Mouse (Mus musculus) intestine, postnatal 0 days (tissue): ENCODE results near the gene Llcfc1. TPM values are rescaled to one million over a fixed set of nuclear protein-coding genes. Genes with fewer than 3 reads are reported as not detected.

Source experiments
- ATAC-seq: fragments of 200-750 bp; cut with Nextera tagmentation; 2 replicates; pipeline ENCODE4 v1.8.0; 2017; ENCODE audit warnings: mild to moderate bottlenecking, moderate TSS enrichment, moderate library complexity
- H3K27ac ChIP-seq: fragments of 300-500 bp; sonication (generic); 2 replicates; pipeline ENCODE4 v1.5.1; 2014; ENCODE audit warnings: mild to moderate bottlenecking, low read depth, low read length, moderate library complexity
- H3K27me3 ChIP-seq: fragments of 300-500 bp; sonication (generic); replicated peaks from 2 replicates; pipeline ENCODE4 v1.6.1; 2014; ENCODE audit warnings: low read length, mixed read lengths; ENCODE audit not compliant: control insufficient read depth, insufficient read depth
- H3K36me3 ChIP-seq: fragments of 300-500 bp; sonication (generic); 2 replicates; pipeline ENCODE4 v1.6.1; 2014; ENCODE audit warnings: mild to moderate bottlenecking, moderate library complexity; ENCODE audit not compliant: control insufficient read depth, insufficient read depth
- H3K4me1 ChIP-seq: fragments of 300-500 bp; sonication (generic); replicated peaks from 2 replicates; pipeline ENCODE4 v1.6.1; 2014; ENCODE audit warnings: antibody characterized with exemption, low read length, mixed read lengths; ENCODE audit not compliant: control insufficient read depth, insufficient read depth
- H3K4me2 ChIP-seq: fragments of 300-500 bp; sonication (generic); replicated peaks from 2 replicates; pipeline ENCODE4 v1.6.1; 2014; ENCODE audit warnings: low read depth, mild to moderate bottlenecking, moderate library complexity
- H3K4me3 ChIP-seq: fragments of 300-500 bp; sonication (generic); 2 replicates; pipeline ENCODE4 v1.5.1; 2014; ENCODE audit warnings: low read depth, low read length
- H3K9ac ChIP-seq: fragments of 300-500 bp; sonication (generic); 2 replicates; pipeline ENCODE4 v1.6.1; 2014; ENCODE audit warnings: mild to moderate bottlenecking, low read depth, low read length
- H3K9me3 ChIP-seq: fragments of 300-500 bp; sonication (generic); 2 replicates; pipeline ENCODE4 v1.6.1; 2016; ENCODE audit warnings: mixed run types; ENCODE audit not compliant: control insufficient read depth
- CTCF ChIP-seq: sonication (generic); IDR thresholded peaks from 2 replicates; pipeline ENCODE4 v1.5.1; 2016; ENCODE audit warnings: low read depth, mild to moderate bottlenecking, control low read depth, antibody characterized with exemption, moderate library complexity
- WGBS: fragments of 180-500 bp; shearing (Covaris S2); extraction: QIAGEN DNeasy Blood & Tissue Kit; methylation state at CpG from one replicate; pipeline ENCODE4 v1.1.7; 2014; 5-methylcytosine and 5-hydroxymethylcytosine counted together
- polyA plus RNA-seq: library from polyadenylated mRNA; unstranded; fragments of >200 nt; fragmentation: Nextera tagmentation; extraction: Ambion mirVana; gene quantifications from 2 replicates; pipeline ENCODE4 v1.2.1, GENCODE M21; 2015

The Llcfc1 gene
- polyA plus RNA-seq, 1 experiment from 2014 or later = 3.5 TPM

DNA sequence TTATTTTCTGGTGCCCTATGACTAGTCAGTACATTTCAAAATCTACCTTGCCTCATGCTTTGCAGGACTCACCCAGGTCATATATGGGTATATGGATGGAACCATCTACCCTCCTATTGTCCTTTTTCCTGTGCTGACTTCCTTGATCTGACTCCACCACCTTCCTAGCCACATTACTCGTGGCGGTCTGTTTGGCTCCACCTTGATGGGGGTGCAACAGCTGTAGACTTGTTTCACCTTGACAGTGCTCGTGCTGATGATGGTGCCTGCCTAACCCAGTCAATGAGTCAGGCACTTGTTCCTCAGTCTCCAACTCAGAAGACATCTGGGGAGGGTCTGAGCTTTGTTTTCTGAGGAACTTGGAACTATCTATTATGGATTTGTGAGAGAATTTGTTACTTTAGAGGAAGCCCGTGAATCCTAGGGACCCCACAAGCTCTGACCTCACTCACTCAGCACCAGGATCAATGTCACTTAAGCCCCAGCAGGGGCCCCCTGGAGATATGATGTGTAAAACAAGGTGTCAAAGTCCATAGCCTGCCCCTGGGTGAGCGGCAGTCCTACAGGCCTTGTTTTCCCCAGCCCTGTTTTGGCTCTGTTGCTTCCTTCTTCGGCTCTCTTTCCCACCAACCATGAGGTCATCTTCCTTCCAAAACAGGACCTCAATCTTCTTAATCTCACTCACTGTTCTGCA, 42.9 kb upstream of the Llcfc1 start:
- Histone ChIP-seq H3K27me3 (no peaks in the 10 kb centered on the region), H3K9ac (0 out of 2 replicates have a peak overlapping the region, but pooled peaks have one; percentile 24), H3K4me3 (peak overlapping the region; percentile 30), H3K36me3 (no peaks in the 10 kb centered on the region), H3K9me3 (no peaks in the 10 kb centered on the region), H3K4me2 (peak overlapping the region; percentile 56), H3K4me1 (0 out of 2 replicates have a peak, but pooled peaks cover 4% of the 10 kb centered on the region), H3K27ac (peak overlapping the region; percentile 69)
- 36% methylated on average over 6 of the region's 6 CpGs for WGBS
- TF ChIP-seq CTCF = peak; percentile 10; the same call in 1 of the 2 replicates
- ATAC-seq = peak; percentile 97

DNA sequence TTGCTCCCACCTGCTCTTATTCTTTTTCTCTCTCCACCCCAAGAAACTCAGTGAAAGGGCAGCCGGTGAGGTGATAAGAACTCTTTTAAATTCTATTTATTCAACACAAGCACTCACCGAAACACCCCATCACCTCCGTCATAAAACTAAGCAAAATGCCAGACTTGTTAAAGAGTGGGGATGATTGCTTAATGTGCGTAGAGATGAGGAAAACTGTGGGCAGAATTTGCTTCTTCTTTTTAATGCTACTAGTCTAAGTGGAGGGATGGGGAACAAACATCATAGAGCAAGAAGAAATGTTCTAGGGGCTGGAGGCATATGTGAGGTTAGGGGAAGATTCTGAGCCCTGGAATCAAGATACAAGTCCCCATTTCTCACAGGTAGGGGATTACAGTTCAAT, 41.5 kb upstream of the Llcfc1 start:
- 53% methylated on average over 4 of the region's 4 CpGs for WGBS
- H3K4me3 ChIP-seq = peak overlapping the region; percentile 30; the same call in 1 of the 2 replicates
- no peaks in the 10 kb centered on the region for H3K27me3 ChIP-seq
- H3K4me2 ChIP-seq = peak overlapping the region; percentile 56
- no peaks in the 10 kb centered on the region for H3K9me3 ChIP-seq
- no peak overlapping the region for H3K9ac ChIP-seq
- ATAC-seq = no peak
- 0 out of 2 replicates have a peak, but pooled peaks cover 4% of the 10 kb centered on the region for H3K4me1 ChIP-seq
- TF ChIP-seq CTCF = no peak
- no peaks in the 10 kb centered on the region for H3K36me3 ChIP-seq
- H3K27ac ChIP-seq = no peak overlapping the region

DNA sequence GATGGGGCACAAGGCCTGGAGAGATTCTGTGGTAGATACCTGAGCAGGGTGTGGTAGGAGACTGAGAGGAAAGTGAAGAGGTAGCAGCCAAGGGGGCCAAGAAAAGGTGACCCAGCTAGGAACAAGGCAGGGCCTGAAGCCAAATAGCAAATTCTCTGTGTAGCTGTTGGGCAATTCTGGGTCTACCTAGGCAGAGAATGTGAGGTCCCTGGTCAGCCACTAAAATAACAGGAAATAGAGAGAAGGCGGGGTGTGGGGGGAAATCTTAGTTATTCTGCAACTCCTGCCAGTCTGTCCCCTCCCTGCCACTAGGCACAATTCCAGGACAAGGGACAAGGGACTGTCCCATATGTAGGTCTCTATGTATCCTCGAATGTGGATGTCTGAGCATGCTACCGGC, 41.0 kb upstream of the Llcfc1 start:
- ATAC-seq = 0 out of 2 replicates have a peak, but pooled peaks have one; percentile 9
- Histone ChIP-seq H3K9ac (no peak overlapping the region), H3K27me3 (no peaks in the 10 kb centered on the region), H3K4me1 (0 out of 2 replicates have a peak, but pooled peaks cover 4% of the 10 kb centered on the region), H3K27ac (no peak overlapping the region), H3K9me3 (no peaks in the 10 kb centered on the region), H3K4me2 (peak overlapping the region; percentile 56), H3K36me3 (no peaks in the 10 kb centered on the region), H3K4me3 (0 out of 2 replicates have a peak overlapping the region, but pooled peaks have one; percentile 30)
- TF ChIP-seq CTCF = no peak
- WGBS = 65% methylated on average over 3 of the region's 3 CpGs

DNA sequence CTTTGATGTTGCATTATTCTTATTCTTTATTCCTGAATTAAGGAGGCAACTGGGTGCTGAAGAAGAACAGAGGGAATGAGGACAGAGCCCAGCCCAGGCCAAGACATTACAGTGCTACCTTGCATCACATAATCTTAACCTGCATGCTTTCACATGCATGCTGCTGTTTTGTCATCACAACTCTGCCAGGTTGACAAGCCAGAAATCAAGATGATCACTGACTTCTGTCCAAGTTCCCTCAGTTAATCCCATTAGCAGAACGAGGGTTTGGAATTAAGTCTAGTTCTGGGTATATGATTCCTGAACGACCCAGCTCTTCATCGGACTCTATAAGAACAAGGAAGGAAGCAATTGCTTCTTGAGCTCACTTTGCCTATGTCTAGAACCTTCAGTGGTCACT, 38.0 kb upstream of the Llcfc1 start:
- Histone ChIP-seq H3K27ac (no peak overlapping the region), H3K9me3 (no peaks in the 10 kb centered on the region), H3K4me3 (no peak overlapping the region), H3K4me1 (no peaks in the 10 kb centered on the region), H3K36me3 (no peaks in the 10 kb centered on the region), H3K27me3 (no peaks in the 10 kb centered on the region), H3K4me2 (no peak overlapping the region), H3K9ac (no peak overlapping the region)
- ATAC-seq = no peak
- no peak for TF ChIP-seq CTCF
- whole genome bisulfite sequencing = 85% methylated on average over 3 of the region's 3 CpGs

DNA sequence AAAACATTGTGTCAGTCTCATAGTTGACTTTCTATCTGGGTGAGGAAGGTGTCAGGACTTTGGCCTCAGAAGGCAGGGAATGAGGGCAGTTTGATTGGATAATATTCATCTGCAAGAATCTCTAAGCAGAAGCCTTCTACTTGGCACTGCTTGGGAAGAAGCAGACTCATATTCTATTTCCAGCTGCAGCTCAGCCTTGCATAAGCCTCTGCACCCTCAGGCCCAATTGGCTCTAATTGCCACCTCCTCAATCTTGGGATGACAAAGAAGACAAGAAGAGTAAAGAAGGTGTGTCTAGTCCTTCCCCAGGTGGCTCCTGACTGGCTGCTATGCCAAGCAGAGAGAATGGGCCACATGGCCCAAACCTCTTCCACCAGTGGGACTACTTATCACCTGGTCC, 37.6 kb upstream of the Llcfc1 start:
- no peak for TF ChIP-seq CTCF
- no peak for ATAC-seq
- no peak overlapping the region for H3K27ac ChIP-seq
- no peaks in the 10 kb centered on the region for H3K27me3 ChIP-seq
- no peaks in the 10 kb centered on the region for H3K36me3 ChIP-seq
- no peaks in the 10 kb centered on the region for H3K9me3 ChIP-seq
- H3K4me1 ChIP-seq = no peaks in the 10 kb centered on the region
- H3K4me3 ChIP-seq = no peak overlapping the region
- no peak overlapping the region for H3K9ac ChIP-seq
- H3K4me2 ChIP-seq = no peak overlapping the region

DNA sequence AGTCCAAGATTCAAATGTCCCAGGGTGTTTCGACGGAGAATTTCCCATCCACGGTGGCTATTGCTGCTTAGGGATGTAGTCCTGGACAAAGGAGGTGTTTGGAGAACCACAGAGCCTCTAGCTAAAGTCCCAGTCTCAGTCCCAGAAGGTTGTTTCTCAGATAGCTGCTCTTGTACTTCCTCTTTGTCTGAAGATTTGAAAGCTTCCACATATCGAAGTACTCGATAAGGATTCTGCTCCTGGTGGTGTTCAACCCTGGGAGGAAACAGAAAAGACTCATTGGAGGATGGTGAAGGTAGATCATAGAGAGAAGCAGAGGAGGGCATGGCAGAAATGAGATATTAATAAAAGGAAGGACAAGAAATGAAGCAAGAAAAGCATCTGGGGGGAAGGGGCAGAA, 31.1 kb upstream of the Llcfc1 start:
- H3K4me1 ChIP-seq = no peaks in the 10 kb centered on the region
- no peak overlapping the region for H3K4me3 ChIP-seq
- TF ChIP-seq CTCF = no peak
- no peaks in the 10 kb centered on the region for H3K9me3 ChIP-seq
- 92% methylated on average over 5 of the region's 5 CpGs for WGBS
- H3K27ac ChIP-seq = no peak overlapping the region
- H3K27me3 ChIP-seq = no peaks in the 10 kb centered on the region
- ATAC-seq = no peak
- no peak overlapping the region for H3K4me2 ChIP-seq
- no peaks in the 10 kb centered on the region for H3K36me3 ChIP-seq
- H3K9ac ChIP-seq = no peak overlapping the region
